Mouse (Mus musculus): ENCODE data around the gene Samm50. TPM values are rescaled to one million over a fixed set of nuclear protein-coding genes. Genes with fewer than 3 reads are reported as not detected.

Gene Samm50
- polyA plus RNA-seq, 1 experiment from 2014 or later, result 92.2 TPM

GRCm38 (mm10) chr15:84212031-84212755 lies 20.2 kb downstream of the Samm50 start:
- Histone ChIP-seq H3K36me3 (peaks cover 60% of the 10 kb centered on the region), H3K4me1 (peaks cover 19% of the 10 kb centered on the region), H3K4me2 (no peak overlapping the region), H3K9me3 (no peaks in the 10 kb centered on the region), H3K27me3 (no peaks in the 10 kb centered on the region), H3K4me3 (no peak overlapping the region), H3K9ac (no peak overlapping the region), H3K27ac (no peak overlapping the region)
- WGBS, result 34% methylated on average over 6 of the region's 6 CpGs
- ATAC-seq (ENCODE audit: insufficient number of reproducible peaks, low FRiP score, low TSS enrichment, low read depth), result peak; percentile 40; the same call in 1 of the 2 replicates

DNA sequence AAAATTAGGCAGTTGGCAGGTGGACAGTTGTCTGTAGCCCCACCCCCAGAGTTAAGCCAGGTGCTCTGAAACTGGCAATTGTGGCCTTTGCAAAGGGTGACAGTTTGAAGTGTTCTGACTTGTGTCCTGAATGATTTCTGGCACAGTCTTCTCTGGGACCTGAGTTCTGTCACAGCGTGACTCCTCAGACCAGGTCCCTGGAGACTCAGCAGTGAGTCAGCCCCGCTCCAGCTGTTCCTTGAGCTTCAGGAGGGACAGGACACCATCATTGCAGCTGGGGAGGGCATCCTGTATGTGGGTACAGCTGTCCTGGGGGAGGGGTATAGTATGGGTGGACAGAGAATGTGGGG lies 20.7 kb downstream of the Samm50 start:
- WGBS, result 67% methylated on average over 2 of the region's 2 CpGs
- Histone ChIP-seq H3K27me3 (no peaks in the 10 kb centered on the region), H3K27ac (no peak overlapping the region), H3K4me3 (no peak overlapping the region), H3K36me3 (peaks cover 55% of the 10 kb centered on the region), H3K4me2 (no peak overlapping the region), H3K4me1 (peaks cover 19% of the 10 kb centered on the region), H3K9me3 (no peaks in the 10 kb centered on the region), H3K9ac (no peak overlapping the region)
- no peak for ATAC-seq (ENCODE audit: insufficient number of reproducible peaks, low FRiP score, low TSS enrichment, low read depth)

GRCm38 (mm10) chr15:84213162-84213739 lies 21.2 kb downstream of the Samm50 start:
- Histone ChIP-seq H3K4me1 (peaks cover 24% of the 10 kb centered on the region), H3K36me3 (peaks cover 52% of the 10 kb centered on the region), H3K9ac (no peak overlapping the region), H3K4me2 (no peak overlapping the region), H3K9me3 (no peaks in the 10 kb centered on the region), H3K27ac (no peak overlapping the region), H3K4me3 (no peak overlapping the region), H3K27me3 (0 out of 2 replicates have a peak, but pooled peaks cover 5% of the 10 kb centered on the region)
- ATAC-seq (ENCODE audit: insufficient number of reproducible peaks, low FRiP score, low TSS enrichment, low read depth), result no peak
- WGBS, result 81% methylated on average over 6 of the region's 6 CpGs

DNA sequence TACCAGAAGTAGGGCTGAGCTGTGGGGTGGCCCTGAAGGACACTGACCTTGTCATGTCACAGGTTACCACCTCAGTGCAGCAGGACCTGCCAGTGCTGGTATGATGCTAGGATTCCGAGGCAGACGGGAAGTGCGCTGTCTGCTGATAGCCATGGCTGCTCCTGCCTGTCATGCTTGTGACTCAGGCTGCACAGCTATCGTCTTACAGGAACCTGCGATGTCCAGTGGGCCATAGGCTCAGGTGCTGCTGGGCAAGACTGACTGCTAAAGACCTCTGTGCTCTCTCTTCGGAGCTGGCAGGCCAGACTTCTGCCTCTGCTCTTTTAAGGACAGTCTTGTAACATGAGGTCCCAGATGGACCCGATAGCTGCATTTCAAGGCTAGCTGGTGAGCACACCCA lies 22.4 kb downstream of the Samm50 start:
- no peak for ATAC-seq (ENCODE audit: insufficient number of reproducible peaks, low FRiP score, low TSS enrichment, low read depth)
- no peak overlapping the region for H3K4me3 ChIP-seq
- no peaks in the 10 kb centered on the region for H3K9me3 ChIP-seq
- no peak overlapping the region for H3K9ac ChIP-seq
- 78% methylated on average over 7 of the region's 7 CpGs for WGBS
- H3K27me3 ChIP-seq, result 0 out of 2 replicates have a peak, but pooled peaks cover 5% of the 10 kb centered on the region
- peaks cover 42% of the 10 kb centered on the region for H3K36me3 ChIP-seq
- no peak overlapping the region for H3K27ac ChIP-seq
- H3K4me1 ChIP-seq, result peaks cover 37% of the 10 kb centered on the region
- no peak overlapping the region for H3K4me2 ChIP-seq

DNA sequence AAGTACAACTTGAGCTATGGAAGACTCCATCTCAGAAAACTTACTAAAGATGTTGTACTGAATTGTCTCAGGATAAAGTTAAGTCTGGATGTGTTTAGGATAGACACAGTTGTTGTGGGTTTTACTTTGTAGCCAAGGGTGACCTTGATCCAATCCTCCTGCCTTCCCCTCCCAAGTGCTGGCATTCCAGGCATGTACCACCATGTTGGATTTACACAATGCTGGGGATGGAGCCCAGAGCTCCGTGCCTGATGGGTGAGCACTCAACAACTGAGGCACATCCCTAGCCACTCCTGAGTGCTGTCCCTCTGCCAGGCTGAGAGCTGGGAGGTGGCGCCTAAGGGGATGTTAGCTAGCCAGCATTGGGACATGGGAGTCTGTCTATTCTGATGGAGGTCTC lies 23.2 kb downstream of the Samm50 start:
- H3K4me2 ChIP-seq, result no peak overlapping the region
- no peaks in the 10 kb centered on the region for H3K9me3 ChIP-seq
- no peak for ATAC-seq (ENCODE audit: insufficient number of reproducible peaks, low FRiP score, low TSS enrichment, low read depth)
- 0 out of 2 replicates have a peak, but pooled peaks cover 5% of the 10 kb centered on the region for H3K27me3 ChIP-seq
- H3K27ac ChIP-seq, result no peak overlapping the region
- peaks cover 37% of the 10 kb centered on the region for H3K4me1 ChIP-seq
- WGBS, result 82% methylated on average over 2 of the region's 2 CpGs
- H3K4me3 ChIP-seq, result no peak overlapping the region
- no peak overlapping the region for H3K9ac ChIP-seq
- peaks cover 34% of the 10 kb centered on the region for H3K36me3 ChIP-seq

DNA sequence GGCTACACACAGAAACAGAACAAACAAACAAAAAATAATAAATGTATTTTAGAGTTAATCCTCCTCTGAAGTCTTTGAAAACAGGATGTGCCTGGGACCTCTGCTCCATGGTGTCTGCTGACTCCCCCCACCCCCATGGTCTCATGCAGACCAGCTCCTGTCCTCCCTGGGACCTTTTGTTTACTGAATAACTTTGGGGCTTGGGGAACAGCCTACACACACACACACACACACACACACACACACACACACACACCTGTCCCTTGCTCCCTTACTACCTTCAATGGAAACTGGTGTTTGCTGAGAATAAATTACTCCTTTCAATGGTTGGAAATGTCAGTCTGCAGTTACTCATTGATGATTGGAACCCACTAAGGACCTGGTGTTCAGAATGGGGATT lies 24.0 kb downstream of the Samm50 start:
- Histone ChIP-seq H3K4me1 (peaks cover 37% of the 10 kb centered on the region), H3K9ac (no peak overlapping the region), H3K27me3 (0 out of 2 replicates have a peak, but pooled peaks cover 5% of the 10 kb centered on the region), H3K4me3 (no peak overlapping the region), H3K27ac (no peak overlapping the region), H3K36me3 (peaks cover 26% of the 10 kb centered on the region), H3K4me2 (no peak overlapping the region), H3K9me3 (no peaks in the 10 kb centered on the region)
- ATAC-seq (ENCODE audit: insufficient number of reproducible peaks, low FRiP score, low TSS enrichment, low read depth), result no peak

DNA sequence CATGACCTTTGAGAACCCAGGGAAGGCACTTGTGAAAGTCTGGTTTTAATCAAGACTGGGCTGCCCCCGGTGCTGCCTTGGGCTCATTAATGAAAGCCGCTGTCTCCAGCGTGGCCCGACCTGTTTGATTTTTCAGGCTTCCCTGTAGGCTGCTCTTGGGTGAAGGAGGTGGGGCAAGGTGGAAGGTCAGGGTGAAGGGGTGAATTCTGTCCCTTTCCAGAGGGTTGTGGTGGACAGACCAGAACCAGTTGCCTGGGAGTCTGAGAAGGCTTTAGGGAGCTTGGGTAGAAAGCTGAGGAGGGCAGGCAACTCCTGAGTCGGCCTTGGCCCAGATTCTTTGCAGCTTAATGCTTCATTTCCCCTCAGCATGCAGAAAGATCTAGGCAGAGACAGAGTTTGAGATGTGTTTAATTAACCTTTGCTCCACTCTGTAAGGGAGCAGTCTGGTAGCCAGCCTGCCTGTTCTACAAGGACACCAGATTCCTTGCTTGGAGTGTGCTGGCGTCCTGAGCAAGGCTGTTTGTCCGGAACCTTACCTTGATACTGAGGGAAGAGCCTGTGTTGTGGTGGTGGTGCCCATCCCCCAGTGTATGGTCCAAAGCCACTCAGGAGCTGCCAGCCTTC lies 24.5 kb downstream of the Samm50 start:
- no peak overlapping the region for H3K27ac ChIP-seq
- peaks cover 21% of the 10 kb centered on the region for H3K36me3 ChIP-seq
- H3K4me2 ChIP-seq, result no peak overlapping the region
- no peak overlapping the region for H3K4me3 ChIP-seq
- 0 out of 2 replicates have a peak, but pooled peaks cover 5% of the 10 kb centered on the region for H3K27me3 ChIP-seq
- H3K9ac ChIP-seq, result no peak overlapping the region
- 20% methylated on average over 7 of the region's 7 CpGs for WGBS
- ATAC-seq (ENCODE audit: insufficient number of reproducible peaks, low FRiP score, low TSS enrichment, low read depth), result no peak
- H3K4me1 ChIP-seq, result peaks cover 37% of the 10 kb centered on the region
- H3K9me3 ChIP-seq, result no peaks in the 10 kb centered on the region

DNA sequence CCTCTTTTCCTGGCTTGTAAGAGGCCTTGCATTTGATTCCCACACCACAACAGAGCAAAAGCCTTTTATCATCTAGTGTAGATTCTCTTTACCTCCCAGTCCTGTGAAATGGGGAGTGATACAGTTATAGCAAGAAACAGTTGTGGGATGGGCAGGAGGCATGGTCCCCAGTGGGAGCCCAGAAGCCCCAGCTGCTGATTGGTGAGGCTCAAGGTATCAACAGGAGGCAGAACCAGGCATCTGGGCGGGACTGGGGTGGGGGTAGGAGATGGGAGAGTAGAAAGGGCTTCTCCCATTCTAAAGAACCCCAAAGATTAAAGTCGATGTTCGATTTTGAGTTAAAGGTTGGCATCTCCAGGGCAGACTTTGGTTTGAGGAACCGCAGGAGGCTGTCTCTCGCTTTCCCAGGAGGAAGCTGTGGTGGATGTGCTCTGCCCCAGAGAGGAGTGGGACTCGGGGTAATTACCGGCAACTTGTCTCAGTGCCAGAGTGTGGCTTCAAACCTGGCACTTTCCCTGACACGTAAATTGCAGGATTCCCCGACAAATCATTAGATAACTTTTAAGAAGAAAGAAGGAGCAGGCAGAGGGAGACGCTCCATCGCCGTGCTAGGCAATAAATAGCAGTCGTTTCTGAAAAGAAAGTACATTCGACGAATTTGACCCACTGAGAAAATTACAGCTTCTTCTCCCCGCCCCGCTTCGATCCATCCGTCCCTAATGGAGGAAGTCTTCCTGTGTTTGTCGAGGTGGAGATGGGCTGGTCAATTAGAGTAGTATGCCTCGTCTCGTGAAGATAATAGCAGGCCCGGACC lies 26.1 kb downstream of the Samm50 start:
- Histone ChIP-seq H3K36me3 (peaks cover 19% of the 10 kb centered on the region), H3K4me3 (no peak overlapping the region), H3K4me1 (peaks cover 27% of the 10 kb centered on the region), H3K27me3 (0 out of 2 replicates have a peak, but pooled peaks cover 5% of the 10 kb centered on the region), H3K27ac (peak overlapping the region; percentile 43), H3K9ac (no peak overlapping the region), H3K9me3 (no peaks in the 10 kb centered on the region), H3K4me2 (no peak overlapping the region)
- 15% methylated on average over 23 of the region's 23 CpGs for WGBS
- ATAC-seq (ENCODE audit: insufficient number of reproducible peaks, low FRiP score, low TSS enrichment, low read depth), result no peak

- Histone ChIP-seq H3K9me3 (no peaks in the 10 kb centered on the region), H3K4me3 (no peak overlapping the region), H3K27me3 (0 out of 2 replicates have a peak, but pooled peaks cover 5% of the 10 kb centered on the region), H3K4me1 (peaks cover 27% of the 10 kb centered on the region), H3K27ac (peak overlapping the region; percentile 43; the same call in 1 of the 2 replicates), H3K36me3 (peaks cover 14% of the 10 kb centered on the region), H3K9ac (no peak overlapping the region), H3K4me2 (no peak overlapping the region)
- 16% methylated on average over 9 of the region's 9 CpGs for WGBS
- no peak for ATAC-seq (ENCODE audit: insufficient number of reproducible peaks, low FRiP score, low TSS enrichment, low read depth)
Measured at GRCm38 (mm10) chr15:84218783-84219271, 26.8 kb downstream of the Samm50 start.

DNA sequence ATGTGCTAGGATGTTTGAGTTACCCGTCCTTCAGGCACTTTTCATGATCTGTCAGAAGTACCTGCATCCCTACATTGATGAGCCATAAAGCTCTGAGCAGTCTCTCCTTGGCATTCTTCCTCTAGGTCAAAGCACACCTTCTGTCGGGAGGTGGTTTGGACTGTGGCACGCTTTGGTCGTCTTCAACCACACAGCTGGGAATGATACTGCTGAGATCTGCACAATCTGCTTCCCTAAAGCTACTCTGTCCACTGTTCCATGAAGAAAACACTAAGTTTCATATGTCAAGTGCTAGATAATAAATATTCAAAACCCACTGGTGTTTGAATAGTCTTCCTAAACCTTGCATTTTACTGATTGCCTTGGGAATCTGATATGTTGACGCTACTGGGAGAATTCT lies 29.5 kb downstream of the Samm50 start:
- Histone ChIP-seq H3K4me3 (no peak overlapping the region), H3K9me3 (no peaks in the 10 kb centered on the region), H3K4me1 (peaks cover 24% of the 10 kb centered on the region), H3K9ac (no peak overlapping the region), H3K36me3 (no peaks in the 10 kb centered on the region), H3K27ac (no peak overlapping the region), H3K27me3 (0 out of 2 replicates have a peak, but pooled peaks cover 5% of the 10 kb centered on the region), H3K4me2 (no peak overlapping the region)
- WGBS, result 67% methylated on average over 5 of the region's 5 CpGs
- no peak for ATAC-seq (ENCODE audit: insufficient number of reproducible peaks, low FRiP score, low TSS enrichment, low read depth)

GRCm38 (mm10) chr15:84223423-84223822 lies 31.4 kb downstream of the Samm50 start:
- Histone ChIP-seq H3K4me2 (no peak overlapping the region), H3K9ac (no peak overlapping the region), H3K27me3 (no peaks in the 10 kb centered on the region), H3K9me3 (no peaks in the 10 kb centered on the region), H3K4me3 (no peak overlapping the region), H3K27ac (no peak overlapping the region), H3K4me1 (peaks cover 12% of the 10 kb centered on the region), H3K36me3 (no peaks in the 10 kb centered on the region)
- no peak for ATAC-seq (ENCODE audit: insufficient number of reproducible peaks, low FRiP score, low TSS enrichment, low read depth)
- 34% methylated on average over 6 of the region's 6 CpGs for WGBS

All from limb, embryonic 15.5 days (tissue).